Mouse (Mus musculus): ENCODE results near the gene Pdzd2. TPM values are rescaled to one million over a fixed set of nuclear protein-coding genes. Genes with fewer than 3 reads are reported as not detected.

Pdzd2 gene
- polyA plus RNA-seq (2012; rRNA removed; ENCODE audit: low replicate concordance) = 16.7 and 18.0 TPM in 2 replicates

DNA sequence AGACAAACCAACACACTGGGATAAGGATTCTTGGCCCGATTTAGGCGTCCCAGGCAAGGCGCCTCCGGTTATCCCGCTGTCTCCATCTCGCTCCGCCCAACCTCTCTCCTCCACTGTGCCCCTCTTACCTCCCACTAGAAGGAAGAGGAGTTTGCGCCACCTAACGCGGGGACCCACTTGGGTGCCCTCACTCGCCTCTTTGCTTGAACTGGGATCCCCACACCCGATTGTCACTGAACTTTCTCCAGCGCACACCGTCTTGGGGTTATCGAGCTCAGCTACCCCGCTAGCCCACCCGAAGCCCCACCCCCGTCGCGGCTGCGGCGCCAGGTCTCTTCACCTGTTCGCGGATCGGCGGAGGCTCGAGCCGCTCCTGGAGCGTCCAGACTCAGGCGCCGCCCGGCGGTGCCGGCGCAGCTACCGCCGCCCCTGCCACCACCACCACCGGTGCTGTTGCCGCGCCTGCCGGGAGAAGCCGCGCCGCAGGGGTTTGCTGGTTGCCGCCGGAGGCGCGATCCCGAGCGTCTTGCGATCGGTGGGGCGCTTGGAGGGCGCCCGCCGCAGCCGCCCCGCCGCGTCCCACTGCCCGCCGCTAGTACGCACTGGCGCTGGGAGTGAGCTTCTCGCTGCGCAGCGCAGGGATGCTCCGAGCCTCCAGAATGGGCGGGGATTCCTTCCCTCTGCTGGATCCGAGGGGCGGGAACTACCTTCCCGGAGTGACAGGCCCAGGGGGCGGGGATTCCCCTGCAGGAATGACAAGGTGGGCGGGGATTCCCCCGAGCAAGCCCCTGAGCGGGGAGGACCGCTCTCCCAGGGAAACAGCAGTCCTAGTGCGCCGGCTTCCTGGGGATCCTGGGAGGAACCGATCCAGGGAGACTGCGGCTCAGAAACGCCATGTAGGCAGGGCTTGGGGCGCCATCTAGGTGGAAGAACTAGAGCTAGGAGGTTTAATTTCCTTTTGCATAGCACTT lies at the start of gene Pdzd2:
TSS of gene Pdzd2 (minus strand) at position 648 of the 971 bp plus-strand sequence.

DNA sequence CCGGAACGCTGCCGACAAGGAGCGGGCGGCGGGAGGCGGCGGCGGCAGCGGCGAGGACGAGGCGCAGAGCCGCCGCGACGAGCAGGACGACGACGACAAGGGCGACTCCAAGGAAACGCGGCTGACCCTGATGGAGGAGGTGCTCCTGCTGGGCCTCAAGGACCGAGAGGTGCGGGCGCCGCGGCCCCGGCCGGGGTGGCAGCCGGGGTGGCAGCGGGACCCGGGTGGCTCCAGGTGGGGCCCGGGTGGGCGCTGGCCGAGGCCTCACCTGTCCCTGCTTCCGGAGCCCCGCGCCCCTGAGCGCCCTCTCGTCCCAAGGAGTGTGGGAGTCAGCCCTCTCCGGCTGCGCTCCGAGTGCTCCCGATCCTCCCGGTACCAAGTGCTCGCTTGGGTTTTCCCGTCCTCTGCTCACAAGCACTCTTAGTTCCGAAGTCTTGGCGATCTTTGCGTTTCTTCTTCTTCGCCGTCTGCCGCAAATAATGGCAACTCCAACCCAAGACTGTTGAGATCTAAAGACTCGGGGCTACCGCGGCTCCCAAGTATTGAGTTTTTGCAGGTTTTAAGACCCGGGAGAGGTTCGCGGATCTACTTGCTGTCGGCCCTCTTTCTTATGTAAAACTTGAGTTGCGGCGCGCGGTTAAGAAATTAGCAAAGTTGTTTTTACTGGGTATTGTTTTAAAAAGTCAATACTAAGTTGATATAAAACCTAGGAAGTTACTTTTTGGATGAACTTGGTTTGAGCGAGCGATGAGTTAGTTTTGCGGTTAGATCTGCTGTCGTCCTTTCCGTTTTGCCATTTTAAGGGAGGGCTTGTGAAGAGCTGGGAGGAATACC lies 417.7 kb downstream of the Pdzd2 start, which contains the start of gene 1810049J17Rik:
TSS of gene 1810049J17Rik (minus strand) at position 112 of the 834 bp plus-strand sequence.

DNA sequence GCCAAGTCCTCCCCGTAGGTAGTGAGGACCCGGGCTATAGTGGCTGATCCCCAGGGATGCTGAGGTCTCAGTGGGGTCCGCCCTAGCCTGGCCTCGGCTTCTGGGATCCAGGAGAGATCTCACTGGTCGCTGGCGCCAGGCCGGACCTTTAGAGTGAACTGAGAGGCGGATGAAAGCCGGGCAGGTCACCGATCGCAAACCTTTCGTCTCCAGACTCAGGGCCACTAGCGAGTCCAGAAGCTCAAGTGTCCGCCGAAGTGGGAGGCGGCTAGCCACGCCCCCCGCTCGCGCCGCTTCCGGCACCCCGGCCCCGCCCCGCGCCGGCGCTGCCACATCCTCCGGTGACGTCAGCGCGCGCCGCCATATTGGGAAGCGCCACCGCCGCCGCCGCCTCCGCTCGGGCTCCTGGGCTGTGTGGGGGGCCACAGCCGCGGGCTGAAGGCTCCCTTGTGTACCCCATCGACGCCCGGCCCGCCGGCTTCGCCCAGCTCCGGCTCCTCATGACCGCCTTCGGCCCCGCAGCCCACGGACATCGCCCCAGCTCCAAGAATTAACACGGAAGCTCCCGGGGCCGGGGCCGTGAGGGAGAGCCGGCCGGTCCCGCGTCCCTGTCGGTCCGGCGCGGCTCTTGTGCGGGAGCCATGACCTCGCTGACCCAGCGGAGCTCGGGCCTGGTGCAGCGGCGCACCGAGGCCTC lies 418.5 kb downstream of the Pdzd2 start, which contains the start of gene Golph3:
TSS of gene Golph3 (plus strand) at position 360 of the 697 bp plus-strand sequence.

Other genes with a start within 250 kb of the Pdzd2 start
- gene 6030458C11Rik, start 84.7 kb upstream of the Pdzd2 start, polyA plus RNA-seq (2012; rRNA removed; ENCODE audit: low replicate concordance) = 6.4 and 9.9 TPM in 2 replicates
- gene Drosha, start 84.9 kb upstream of the Pdzd2 start, polyA plus RNA-seq (2012; rRNA removed; ENCODE audit: low replicate concordance) = 9.6 and 10.2 TPM in 2 replicates

All from mammary gland, adult 2 months (tissue).